Mouse (Mus musculus): ENCODE measurements around the gene Nufip2.
"Not testable (repeated sequence)": the region's sequence is repeated elsewhere in the genome, so short reads cannot be mapped to it uniquely, and the experiment has no call there.

The Nufip2 gene

GRCm38 (mm10) chr11:77685383-77686265 is at the start of gene Nufip2:
Nufip2 (plus strand) TSS chr11:77686155.
- DNase-seq (ENCODE audit: low spot score): peak; percentile 99

DNA sequence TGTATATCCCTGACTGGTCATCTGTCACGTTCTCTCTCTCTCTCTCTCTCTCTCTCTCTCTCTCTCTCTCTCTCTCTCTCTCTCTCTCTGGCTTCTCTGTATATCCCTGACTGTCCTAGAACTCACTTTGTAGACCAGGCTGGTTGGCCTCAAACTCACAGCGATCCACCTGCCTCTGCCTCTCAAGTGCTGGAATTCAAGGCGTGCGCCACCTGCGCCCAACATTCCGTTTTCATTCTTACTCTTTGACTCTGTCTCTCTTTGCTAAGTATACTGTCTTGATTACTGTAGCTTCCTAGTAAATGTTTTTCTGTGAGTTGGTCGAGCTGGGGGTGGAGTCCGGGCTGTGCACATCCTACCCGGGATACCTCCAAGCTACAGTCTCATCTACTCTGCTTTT is 44.6 kb upstream of the Nufip2 start:
- no peak for DNase-seq (ENCODE audit: low spot score)

GRCm38 (mm10) chr11:77645481-77645880 is 40.5 kb upstream of the Nufip2 start:
- no peak for DNase-seq (ENCODE audit: low spot score)

GRCm38 (mm10) chr11:77648878-77649277 is 37.1 kb upstream of the Nufip2 start:
- no peak for DNase-seq (ENCODE audit: low spot score)

- no peak for DNase-seq (ENCODE audit: low spot score)
These were observed 33.5 kb upstream of the Nufip2 start for GRCm38 (mm10) chr11:77652484-77652883.

DNA sequence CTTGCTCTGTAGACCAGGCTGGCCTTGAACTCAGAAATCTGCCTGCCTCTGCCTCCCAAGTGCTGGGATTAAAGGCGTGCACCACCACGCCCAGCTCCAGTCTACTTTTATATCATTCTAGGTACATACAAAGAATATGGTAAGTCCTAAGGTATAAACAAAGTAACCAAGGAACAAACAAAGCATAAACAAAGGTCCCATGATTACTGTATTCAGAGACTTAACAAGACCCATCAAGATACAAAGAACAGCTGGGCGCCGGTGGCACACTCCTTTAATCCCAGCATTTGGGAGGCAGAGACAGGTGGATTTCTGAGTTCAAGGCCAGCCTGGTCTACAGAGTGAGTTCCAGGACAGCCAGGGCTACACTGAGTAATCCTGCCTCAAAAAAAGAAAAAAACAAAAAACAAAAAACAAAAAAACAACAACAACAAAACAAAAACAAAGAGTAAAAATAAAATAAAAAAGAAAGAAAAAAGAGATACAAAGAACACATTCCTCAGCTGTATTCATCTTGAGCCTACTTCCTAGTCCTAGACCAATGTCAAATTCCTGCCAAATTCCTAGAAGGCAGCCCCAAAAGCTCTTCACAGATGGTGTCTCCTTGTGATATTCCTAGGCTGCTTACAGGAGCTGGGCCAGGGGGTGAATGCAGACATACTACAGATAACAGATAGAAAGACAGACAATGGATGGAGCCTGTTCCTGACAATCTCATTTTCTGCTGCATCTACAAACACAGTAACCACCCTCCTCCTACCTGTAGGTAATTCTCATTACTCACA is 32.4 kb upstream of the Nufip2 start:
- not testable (repeated sequence) for DNase-seq (ENCODE audit: low spot score)

GRCm38 (mm10) chr11:77659986-77660385 is 26.0 kb upstream of the Nufip2 start:
- no peak for DNase-seq (ENCODE audit: low spot score)

- DNase-seq (ENCODE audit: low spot score): no peak
These were observed 22.3 kb upstream of the Nufip2 start for GRCm38 (mm10) chr11:77663639-77664038.

- no peak for DNase-seq (ENCODE audit: low spot score)
These were observed 21.9 kb upstream of the Nufip2 start for GRCm38 (mm10) chr11:77664046-77664445.

GRCm38 (mm10) chr11:77665384-77665783 is 20.6 kb upstream of the Nufip2 start:
- DNase-seq (ENCODE audit: low spot score): not testable (repeated sequence)

DNA sequence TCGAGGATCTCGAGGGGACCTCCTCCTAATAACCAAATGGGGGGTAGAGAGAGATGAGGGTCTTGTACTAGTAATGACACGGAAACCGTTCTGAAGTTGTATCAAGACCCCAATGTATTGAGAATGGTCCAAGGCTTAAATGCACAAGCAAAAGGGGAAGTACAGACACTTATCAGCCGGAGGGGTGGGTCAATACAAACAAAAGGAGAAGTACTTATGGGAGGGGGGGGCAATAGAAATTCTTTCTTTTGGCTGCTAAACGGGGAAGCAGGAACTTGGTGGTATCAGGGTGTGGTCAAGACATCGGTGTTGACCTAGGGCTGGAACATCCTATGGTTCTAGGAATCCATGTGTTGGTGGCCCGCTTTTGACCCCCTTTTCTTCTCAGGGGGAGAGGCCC is 19.2 kb upstream of the Nufip2 start:
- DNase-seq (ENCODE audit: low spot score): not testable (repeated sequence)

DNA sequence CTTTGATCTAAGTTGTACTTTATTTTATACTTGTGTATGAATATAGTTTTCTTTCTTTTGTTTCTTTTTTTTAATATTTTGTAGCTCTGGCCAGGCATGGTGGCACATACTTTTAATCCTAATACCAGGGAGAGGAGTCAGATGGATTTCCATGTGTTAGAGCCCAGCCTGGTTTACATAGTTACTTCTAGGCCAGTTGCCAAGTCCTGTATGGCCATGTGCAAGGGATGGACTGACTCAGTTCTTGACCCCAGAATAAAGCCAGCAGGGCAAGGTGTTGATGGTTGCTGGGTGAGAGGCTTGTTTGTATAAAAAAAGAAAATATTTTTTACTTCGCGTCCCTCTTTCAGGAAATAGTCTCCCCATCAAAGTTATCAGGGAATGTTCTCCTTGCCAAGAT is 13.2 kb upstream of the Nufip2 start:
- DNase-seq (ENCODE audit: low spot score): no peak

GRCm38 (mm10) chr11:77673428-77673991 is 12.4 kb upstream of the Nufip2 start:
- no peak for DNase-seq (ENCODE audit: low spot score)

GRCm38 (mm10) chr11:77680018-77680417 is 5.9 kb upstream of the Nufip2 start:
- DNase-seq (ENCODE audit: low spot score): no peak

DNA sequence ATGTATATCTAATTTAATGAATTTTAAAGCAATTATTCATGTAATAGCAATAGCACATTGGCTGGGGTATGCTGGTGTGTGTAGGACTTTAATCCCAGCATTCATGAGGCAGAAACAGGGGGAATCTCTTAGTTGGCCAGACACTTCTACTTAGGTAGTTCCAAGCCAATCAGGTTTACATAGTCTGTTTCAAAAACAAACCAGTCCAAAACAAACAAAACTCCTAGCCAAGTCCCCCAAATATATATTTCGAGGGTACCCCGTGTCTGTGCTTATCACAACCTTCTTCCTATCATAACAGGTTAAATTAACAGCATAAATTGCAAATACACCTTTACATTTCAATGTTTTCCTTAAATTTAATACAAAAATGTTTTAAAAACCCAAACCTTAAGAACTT is 1.1 kb upstream of the Nufip2 start:
- no peak for DNase-seq (ENCODE audit: low spot score)

GRCm38 (mm10) chr11:77686346-77686840 is 438 bp downstream of the Nufip2 start:
- DNase-seq (ENCODE audit: low spot score): peak; percentile 49

- DNase-seq (ENCODE audit: low spot score): peak; percentile 50
These were observed 1.0 kb downstream of the Nufip2 start for GRCm38 (mm10) chr11:77686841-77687540.

DNA sequence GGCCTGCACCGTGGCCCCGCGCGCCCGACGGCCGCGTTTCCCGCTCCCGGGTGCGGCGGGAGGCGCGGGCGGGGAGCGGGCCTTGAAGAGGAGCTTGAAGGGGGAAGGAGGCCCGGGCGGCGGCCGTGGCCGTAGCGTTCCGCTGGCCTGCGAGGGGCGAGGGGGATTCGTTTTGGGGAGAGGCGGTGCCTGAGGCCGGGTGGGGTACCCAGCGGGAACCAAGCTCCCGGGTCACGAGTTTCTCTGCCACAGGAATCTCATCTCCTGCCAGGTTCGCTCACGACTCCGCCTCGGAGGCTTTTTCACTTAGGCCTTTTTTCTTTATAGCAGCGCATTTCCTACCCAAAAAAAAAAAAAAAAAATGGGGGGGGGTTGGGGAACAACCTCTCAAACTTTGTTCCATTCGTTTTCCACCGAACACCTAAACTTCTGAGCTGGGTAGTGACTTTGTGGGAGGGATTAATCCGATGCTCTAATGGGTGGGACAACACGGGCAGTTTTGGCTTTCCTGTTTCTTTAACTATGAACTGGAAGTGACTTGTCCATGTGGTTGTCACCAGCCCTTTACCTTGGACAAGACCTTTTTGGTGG is 1.7 kb downstream of the Nufip2 start:
- DNase-seq (ENCODE audit: low spot score): peak; percentile 23

- no peak for DNase-seq (ENCODE audit: low spot score)
These were observed 7.1 kb downstream of the Nufip2 start for GRCm38 (mm10) chr11:77693026-77693425.

DNA sequence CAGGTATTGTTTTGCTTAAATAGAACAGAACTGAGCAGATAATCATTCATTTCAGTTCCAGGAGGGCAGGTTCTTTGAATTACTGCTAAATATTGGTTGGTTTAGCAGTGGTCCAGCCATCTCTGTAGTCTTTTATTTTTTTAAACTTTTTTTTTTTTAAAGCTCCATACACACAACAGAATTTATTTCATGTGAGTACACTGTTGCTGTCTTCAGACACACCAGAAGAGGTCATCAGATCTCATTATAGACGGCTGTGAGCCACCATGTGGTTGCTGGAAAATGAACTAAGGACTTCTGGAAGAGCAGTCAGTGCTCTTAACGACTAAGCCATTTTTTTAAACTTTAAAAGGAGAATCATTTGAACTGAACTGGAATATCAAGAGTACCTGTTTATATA is 11.3 kb downstream of the Nufip2 start:
- DNase-seq (ENCODE audit: low spot score): no peak

- DNase-seq (ENCODE audit: low spot score): no peak
These were observed 20.0 kb downstream of the Nufip2 start for GRCm38 (mm10) chr11:77705920-77706319.

DNA sequence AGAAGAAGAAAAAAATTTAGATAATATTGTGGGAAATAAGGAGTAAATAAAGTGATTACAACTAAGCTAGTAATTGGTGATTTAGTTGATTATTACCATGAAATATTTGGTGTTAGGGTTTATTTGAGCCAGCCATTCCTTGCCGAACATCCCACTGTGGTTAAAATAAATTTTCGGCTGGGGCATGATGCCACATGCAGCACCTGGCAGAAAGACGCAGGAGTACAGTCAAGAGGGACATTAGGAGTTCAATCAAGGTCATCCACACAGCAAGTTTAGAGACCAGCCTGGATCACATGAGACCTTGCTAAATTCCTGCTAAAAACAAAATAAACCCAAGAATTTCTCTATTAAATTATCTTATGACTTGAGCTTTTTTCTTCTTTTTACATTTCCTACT is 23.1 kb downstream of the Nufip2 start:
- DNase-seq (ENCODE audit: low spot score): no peak
